In genomic region chr10:93649127-93649526, GRCm38 (mm10) we compare ENCODE assay signal across 15 mouse cellular contexts. TPM values are rescaled to one million over a fixed set of nuclear protein-coding genes. Genes with fewer than 3 reads are reported as not detected.
DNase-seq lines count a peak whose midpoint lies in the region; ATAC-seq and TF ChIP-seq lines count a peak whose summit lies in the region.
"Had no signal": no experiment of that assay in that cellular context is flagged by ENCODE, and none has a peak within 500 bp of the region (broad histone marks: within the 10 kb centered on the region; RNA-seq: fewer than 3 reads in every experiment).

No protein-coding gene starts in this region.

- H3K9ac ChIP-seq in kidney, postnatal 0 days (ENCODE audit: low read depth, low read length): no peak overlapping the region
- no peak overlapping the region for H3K9ac ChIP-seq in midbrain, postnatal 0 days (replicated peaks; ENCODE audit: low read length, poor library complexity, severe bottlenecking)
- no peak overlapping the region for H3K9ac ChIP-seq in midbrain, embryonic 13.5 days (replicated peaks)

- peak; percentile 64 for DNase-seq in heart, adult 11 months
- no peak for DNase-seq in heart, postnatal 25 days (ENCODE audit: low spot score)
- no peak for DNase-seq in kidney, postnatal 0 days (ENCODE audit: low spot score)
- DNase-seq in kidney, adult 9 months: no peak
- no peak for DNase-seq in midbrain, postnatal 0 days (ENCODE audit: low spot score)
- peak; percentile 19 for DNase-seq in splenic B cell, adult 2 months (ENCODE audit: low read depth, low spot score)
- DNase-seq in testis, postnatal 10 days (ENCODE audit: low spot score): no peak
- DNase-seq: gastrocnemius, adult 2 months; kidney, adult 8-10 months had no signal

- H3K9me3 ChIP-seq in kidney, postnatal 0 days (replicated peaks; ENCODE audit: low read length): no peaks in the 10 kb centered on the region
- no peaks in the 10 kb centered on the region for H3K9me3 ChIP-seq in midbrain, postnatal 0 days (ENCODE audit: low read length)
- H3K9me3 ChIP-seq in midbrain, embryonic 13.5 days: no peaks in the 10 kb centered on the region
- H3K9me3 ChIP-seq: hindbrain, embryonic 10.5 days had no signal

- no peaks in the 10 kb centered on the region for H3K4me1 ChIP-seq in kidney, postnatal 0 days (replicated peaks; ENCODE audit: insufficient read depth, low read length)
- H3K4me1 ChIP-seq in midbrain, postnatal 0 days (ENCODE audit: insufficient read depth, low read length): no peaks in the 10 kb centered on the region
- peaks cover 21% of the 10 kb centered on the region for H3K4me1 ChIP-seq in midbrain, embryonic 13.5 days (replicated peaks)
- H3K4me1 ChIP-seq: megakaryocyte, embryonic 14.5 days had no signal

- intact Hi-C loops in heart, postnatal 25 days (cut with DNase I): no loop called here

- no peak overlapping the region for H3K4me2 ChIP-seq in kidney, postnatal 0 days (ENCODE audit: low read length)
- H3K4me2 ChIP-seq in midbrain, postnatal 0 days (ENCODE audit: low read depth, low read length, poor library complexity, severe bottlenecking): no peak overlapping the region
- H3K4me2 ChIP-seq in midbrain, embryonic 13.5 days (replicated peaks): no peak overlapping the region

- ATAC-seq in kidney, postnatal 0 days (replicated peaks; ENCODE audit: low FRiP score, low read depth): no peak
- ATAC-seq in midbrain, postnatal 0 days (ENCODE audit: low FRiP score): no peak
- ATAC-seq in midbrain, embryonic 13.5 days: no peak
- ATAC-seq: forebrain, embryonic 16.5 days had no signal

- H3K27ac ChIP-seq in kidney, postnatal 0 days: no peak overlapping the region
- no peak overlapping the region for H3K27ac ChIP-seq in midbrain, postnatal 0 days (ENCODE audit: low read depth, low read length)
- no peak overlapping the region for H3K27ac ChIP-seq in midbrain, embryonic 13.5 days
- H3K27ac ChIP-seq: gastrocnemius, adult 2 months; hindbrain, embryonic 10.5 days had no signal

- H3K36me3 ChIP-seq in kidney, postnatal 0 days (ENCODE audit: insufficient read depth, low read length): no peaks in the 10 kb centered on the region
- no peaks in the 10 kb centered on the region for H3K36me3 ChIP-seq in midbrain, postnatal 0 days (ENCODE audit: insufficient read depth, low read length)
- peaks cover 50% of the 10 kb centered on the region for H3K36me3 ChIP-seq in midbrain, embryonic 13.5 days
- no peaks in the 10 kb centered on the region for H3K36me3 ChIP-seq in splenic B cell, adult 2 months (ENCODE audit: control insufficient read depth, insufficient read depth, low read length, poor library complexity, severe bottlenecking)

- TF ChIP-seq CTCF in kidney, postnatal 0 days (IDR thresholded peaks at IDR 0.05; ENCODE audit: low read depth): peak; percentile 36
- TF ChIP-seq CTCF in midbrain, postnatal 0 days (IDR thresholded peaks at IDR 0.05): peak; percentile 36

- no peak overlapping the region for H3K4me3 ChIP-seq in kidney, postnatal 0 days (replicated peaks; ENCODE audit: low read depth, low read length)
- H3K4me3 ChIP-seq in midbrain, postnatal 0 days (ENCODE audit: low read depth, low read length): no peak overlapping the region
- H3K4me3 ChIP-seq in midbrain, embryonic 13.5 days (replicated peaks): no peak overlapping the region
- H3K4me3 ChIP-seq: erythroblast, embryonic 14.5 days; gastrocnemius, adult 2 months; hindbrain, embryonic 10.5 days; megakaryocyte, embryonic 14.5 days; myocyte had no signal

- WGBS in kidney, postnatal 0 days: 83% methylated on average over 5 of the region's 5 CpGs
- 86% methylated on average over 5 of the region's 5 CpGs for WGBS in midbrain, postnatal 0 days
- WGBS in midbrain, embryonic 13.5 days: 81% methylated on average over 5 of the region's 5 CpGs

- H3K27me3 ChIP-seq in kidney, postnatal 0 days (ENCODE audit: insufficient read depth, low read length): no peaks in the 10 kb centered on the region
- H3K27me3 ChIP-seq in midbrain, postnatal 0 days (ENCODE audit: insufficient read depth, low read length): no peaks in the 10 kb centered on the region
- no peaks in the 10 kb centered on the region for H3K27me3 ChIP-seq in midbrain, embryonic 13.5 days
- H3K27me3 ChIP-seq in splenic B cell, adult 2 months (ENCODE audit: control insufficient read depth, insufficient read depth, low read length, poor library complexity, severe bottlenecking): no peaks in the 10 kb centered on the region

RNA-seq across cellular contexts. Expression of gene Ntn4, which starts 8.6 kb away (rescaled TPM):
- total RNA-seq in heart, postnatal 25 days (2021): 10 to 100 TPM; 12.2 to 14.1 TPM
- 1.1 and 1.4 TPM in 2 replicates for polyA plus RNA-seq in kidney, postnatal 0 days (2015; fragmentation: Nextera tagmentation; extraction: Ambion mirVana)
- 4.6 and 5.2 TPM in 2 replicates for total RNA-seq in midbrain, postnatal 0 days (2014; rRNA removed)
- 0.50 and 0.64 TPM in 2 replicates for polyA plus RNA-seq in midbrain, postnatal 0 days (2015; fragmentation: Nextera tagmentation; extraction: Ambion mirVana)
- polyA plus RNA-seq in midbrain, embryonic 13.5 days (2015; fragmentation: Nextera tagmentation; extraction: Ambion mirVana): 2.0 and 2.1 TPM in 2 replicates
- polyA plus RNA-seq: erythroblast, embryonic 14.5 days had no signal

RNA-seq across cellular contexts. Expression of gene Snrpf, which starts 59.6 kb away (rescaled TPM):
- 10 to 100 TPM; 10.8 to 12.5 TPM for total RNA-seq in heart, postnatal 25 days (2021)
- polyA plus RNA-seq in kidney, postnatal 0 days (2015; fragmentation: Nextera tagmentation; extraction: Ambion mirVana): 119 and 121 TPM in 2 replicates
- 22.2 and 34.8 TPM in 2 replicates for total RNA-seq in midbrain, postnatal 0 days (2014; rRNA removed)
- polyA plus RNA-seq in midbrain, postnatal 0 days (2015; fragmentation: Nextera tagmentation; extraction: Ambion mirVana): 50.5 and 50.7 TPM in 2 replicates
- 95.8 and 101 TPM in 2 replicates for polyA plus RNA-seq in midbrain, embryonic 13.5 days (2015; fragmentation: Nextera tagmentation; extraction: Ambion mirVana)

Comparison
In these comparisons a context has a peak if more than half of its experiments do, and no peak if none do; other contexts are left out.
1. DNase-seq: peak in heart, adult 11 months (single experiment) and splenic B cell, adult 2 months (single experiment); none in heart, postnatal 25 days (single experiment), kidney, postnatal 0 days (single experiment), kidney, adult 9 months (single experiment), midbrain, postnatal 0 days (single experiment) and testis, postnatal 10 days (single experiment).